Mouse (Mus musculus): ENCODE data around the gene BC051665.

Gene BC051665

GRCm38 (mm10) chr13:60786264-60786663 is at the start of gene BC051665:
TSS of gene BC051665 (minus strand) at chr13:60786364.
- DNase-seq = no peak

- DNase-seq = no peak
These were observed 39.9 kb upstream of the BC051665 start for GRCm38 (mm10) chr13:60826052-60826451.

- no peak for DNase-seq
These were observed 34.5 kb upstream of the BC051665 start for GRCm38 (mm10) chr13:60820486-60821175.

- no peak for DNase-seq
These were observed 33.3 kb upstream of the BC051665 start for GRCm38 (mm10) chr13:60819469-60819868.

- DNase-seq = no peak
These were observed 27.6 kb upstream of the BC051665 start for GRCm38 (mm10) chr13:60813722-60814121.

GRCm38 (mm10) chr13:60812768-60813167 is 26.6 kb upstream of the BC051665 start:
- no peak for DNase-seq

GRCm38 (mm10) chr13:60809690-60810089 is 23.5 kb upstream of the BC051665 start:
- no peak for DNase-seq

- no peak for DNase-seq
These were observed 16.6 kb upstream of the BC051665 start, which contains the start of gene Ctsll3 for GRCm38 (mm10) chr13:60802749-60803148. TSS of gene Ctsll3 (minus strand) at chr13:60802849.

- no peak for DNase-seq
These were observed 3.3 kb upstream of the BC051665 start for GRCm38 (mm10) chr13:60789466-60789865.

- no peak for DNase-seq
These were observed 2.9 kb downstream of the BC051665 start for GRCm38 (mm10) chr13:60783301-60783700.

GRCm38 (mm10) chr13:60780534-60780933 is 5.6 kb downstream of the BC051665 start:
- no peak for DNase-seq

GRCm38 (mm10) chr13:60761161-60761560 is 25.0 kb downstream of the BC051665 start:
- DNase-seq = no peak

- DNase-seq = no peak
These were observed 25.8 kb downstream of the BC051665 start for GRCm38 (mm10) chr13:60760392-60760791.

GRCm38 (mm10) chr13:60759136-60759535 is 27.0 kb downstream of the BC051665 start:
- no peak for DNase-seq

GRCm38 (mm10) chr13:60757292-60757691 is 28.9 kb downstream of the BC051665 start:
- no peak for DNase-seq

GRCm38 (mm10) chr13:60755251-60755650 is 30.9 kb downstream of the BC051665 start:
- DNase-seq = no peak

- DNase-seq = no peak
These were observed 32.9 kb downstream of the BC051665 start for GRCm38 (mm10) chr13:60753216-60753615.

- no peak for DNase-seq
These were observed 35.2 kb downstream of the BC051665 start for GRCm38 (mm10) chr13:60750930-60751329.

GRCm38 (mm10) chr13:60748556-60748955 is 37.6 kb downstream of the BC051665 start:
- no peak for DNase-seq

- DNase-seq = no peak
These were observed 39.0 kb downstream of the BC051665 start for GRCm38 (mm10) chr13:60747201-60747600.

GRCm38 (mm10) chr13:60746271-60746670 is 39.9 kb downstream of the BC051665 start:
- no peak for DNase-seq

- no peak for DNase-seq
These were observed 40.8 kb downstream of the BC051665 start for GRCm38 (mm10) chr13:60745358-60745757.

GRCm38 (mm10) chr13:60744736-60745135 is 41.4 kb downstream of the BC051665 start:
- no peak for DNase-seq

GRCm38 (mm10) chr13:60744078-60744460 is 42.1 kb downstream of the BC051665 start:
- peak; percentile 50 for DNase-seq

All from cerebellum, adult 11 months (tissue).